4 mouse cellular contexts compared by ENCODE assay signal in genomic region chr2:89021436-89021835, GRCm38 (mm10). TPM values are rescaled to one million over a fixed set of nuclear protein-coding genes. Genes with fewer than 3 reads are reported as not detected.
"Had no signal": no experiment of that assay in that cellular context is flagged by ENCODE, and none has a peak within 500 bp of the region (broad histone marks: within the 10 kb centered on the region; RNA-seq: fewer than 3 reads in every experiment).

No protein-coding gene starts in this region.

RNA-seq across cellular contexts. Expression of gene Olfr1216, which starts 3.3 kb away (rescaled TPM):
- total RNA-seq: megakaryocyte progenitor cell, adult 5-6 weeks; midbrain, postnatal 0 days; monocyte, adult 5-6 weeks; neutrophil, adult 5-6 weeks had no signal

RNA-seq across cellular contexts. Expression of gene Olfr1217, which starts 10.4 kb away (rescaled TPM):
- total RNA-seq: megakaryocyte progenitor cell, adult 5-6 weeks; midbrain, postnatal 0 days; monocyte, adult 5-6 weeks; neutrophil, adult 5-6 weeks had no signal

RNA-seq across cellular contexts. Expression of gene Olfr1215, which starts 14.7 kb away (rescaled TPM):
- total RNA-seq: megakaryocyte progenitor cell, adult 5-6 weeks; midbrain, postnatal 0 days; monocyte, adult 5-6 weeks; neutrophil, adult 5-6 weeks had no signal

RNA-seq across cellular contexts. Expression of gene Olfr1214, which starts 29.0 kb away (rescaled TPM):
- total RNA-seq: megakaryocyte progenitor cell, adult 5-6 weeks; midbrain, postnatal 0 days; monocyte, adult 5-6 weeks; neutrophil, adult 5-6 weeks had no signal

RNA-seq across cellular contexts. Expression of gene Olfr1218, which starts 39.6 kb away (rescaled TPM):
- total RNA-seq: megakaryocyte progenitor cell, adult 5-6 weeks; midbrain, postnatal 0 days; monocyte, adult 5-6 weeks; neutrophil, adult 5-6 weeks had no signal
